Mouse (Mus musculus) forebrain, embryonic 15.5 days (tissue): Measurements from ENCODE around the gene Fetub. TPM values are rescaled to one million over a fixed set of nuclear protein-coding genes. Genes with fewer than 3 reads are reported as not detected.

ENCODE experiments used
- ATAC-seq: fragments of 200-750 bp; cut with Nextera tagmentation; replicated peaks from 2 replicates; pipeline ENCODE4 v1.8.0; 2017; ENCODE audit warnings: mild to moderate bottlenecking, moderate TSS enrichment, moderate library complexity
- H3K27ac ChIP-seq: fragments of 300-500 bp; sonication (generic); replicated peaks from 2 replicates; pipeline ENCODE4 v1.5.1; 2015; ENCODE audit warnings: mild to moderate bottlenecking, inconsistent platforms
- H3K27me3 ChIP-seq: fragments of 300-500 bp; sonication (generic); 2 replicates; pipeline ENCODE4 v1.6.1; 2015; ENCODE audit warnings: inconsistent platforms
- H3K36me3 ChIP-seq: fragments of 300-500 bp; sonication (generic); 2 replicates; pipeline ENCODE4 v1.6.1; 2015; ENCODE audit warnings: mild to moderate bottlenecking, inconsistent platforms
- H3K4me1 ChIP-seq: fragments of 300-500 bp; sonication (generic); 2 replicates; pipeline ENCODE4 v1.6.1; 2015; ENCODE audit warnings: inconsistent platforms
- H3K4me2 ChIP-seq: fragments of 300-500 bp; sonication (generic); replicated peaks from 2 replicates; pipeline ENCODE4 v1.6.1; 2015; ENCODE audit warnings: mild to moderate bottlenecking, inconsistent platforms
- H3K4me3 ChIP-seq: fragments of 300-500 bp; sonication (generic); 2 replicates; pipeline ENCODE4 v1.5.1; 2015; ENCODE audit warnings: mild to moderate bottlenecking, inconsistent platforms
- H3K9ac ChIP-seq: fragments of 300-500 bp; sonication (generic); replicated peaks from 2 replicates; pipeline ENCODE4 v1.6.1; 2015; ENCODE audit warnings: mild to moderate bottlenecking, inconsistent platforms
- H3K9me3 ChIP-seq: fragments of 300-500 bp; sonication (generic); 2 replicates; pipeline ENCODE4 v1.6.1; 2016; ENCODE audit warnings: inconsistent platforms
- WGBS: fragments of 180-500 bp; shearing (Covaris S2); methylation state at CpG from one replicate; pipeline ENCODE4 v1.1.7; 2015; ENCODE audit warnings: mixed read lengths; 5-methylcytosine and 5-hydroxymethylcytosine counted together
- polyA plus RNA-seq: library from polyadenylated mRNA; unstranded; fragments of >200 nt; fragmentation: Nextera tagmentation; extraction: Ambion mirVana; gene quantifications from 2 replicates; pipeline ENCODE4 v1.2.1, GENCODE M21; 2015

The Fetub gene
- polyA plus RNA-seq, 1 experiment from 2014 or later = not detected

DNA sequence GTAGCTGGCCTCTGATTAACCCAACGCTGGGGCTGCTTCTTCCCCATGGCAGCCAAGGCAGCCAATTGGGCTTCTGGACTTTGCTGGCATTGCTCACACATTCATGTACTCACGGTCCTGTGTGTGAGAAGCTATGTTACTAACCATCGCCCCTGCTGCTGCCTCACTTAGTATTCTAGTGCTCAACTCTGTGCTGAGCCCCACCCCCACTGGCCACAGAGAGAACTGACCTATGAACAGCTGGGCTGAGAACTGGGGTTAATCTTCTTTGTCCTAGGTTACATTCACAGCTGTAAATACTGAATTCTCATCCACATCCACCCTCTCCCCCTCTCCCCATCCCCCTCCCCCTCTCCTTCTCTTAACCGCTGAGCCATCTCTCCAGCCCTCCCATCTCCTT is 29.3 kb upstream of the Fetub start:
- WGBS = 65% methylated on average over 4 of the region's 4 CpGs

DNA sequence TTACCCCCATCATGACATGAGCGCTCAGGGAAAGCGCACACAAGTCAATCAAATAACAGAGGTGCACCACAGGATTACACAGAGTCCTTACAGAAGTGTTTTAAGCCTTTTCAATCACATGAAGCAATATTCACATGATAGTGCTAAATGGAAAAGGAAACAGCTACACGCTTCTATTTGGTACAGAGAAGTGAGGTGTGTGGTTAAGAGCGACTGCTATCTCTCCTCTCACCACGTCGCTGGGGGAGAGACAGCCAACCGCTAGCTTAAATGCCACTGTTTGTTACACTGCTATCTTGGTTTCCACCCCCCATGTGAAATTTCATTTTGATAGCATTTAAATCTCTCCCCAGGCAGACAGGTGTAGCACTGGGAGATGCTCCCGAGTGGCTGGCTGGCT is 28.4 kb upstream of the Fetub start:
- H3K4me3 ChIP-seq = no peak overlapping the region
- H3K27me3 ChIP-seq = no peaks in the 10 kb centered on the region
- H3K4me2 ChIP-seq = no peak overlapping the region
- ATAC-seq = no peak
- no peak overlapping the region for H3K27ac ChIP-seq
- H3K9me3 ChIP-seq = no peaks in the 10 kb centered on the region
- WGBS = 90% methylated on average over 8 of the region's 8 CpGs
- H3K9ac ChIP-seq = no peak overlapping the region
- H3K4me1 ChIP-seq = no peaks in the 10 kb centered on the region
- H3K36me3 ChIP-seq = no peaks in the 10 kb centered on the region

More for the DNA sequence above, 29.3 kb upstream of the Fetub start:
- no peak overlapping the region for H3K4me3 ChIP-seq
- no peak overlapping the region for H3K27ac ChIP-seq
- no peaks in the 10 kb centered on the region for H3K36me3 ChIP-seq
- no peak overlapping the region for H3K9ac ChIP-seq
- H3K4me1 ChIP-seq = no peaks in the 10 kb centered on the region
- H3K4me2 ChIP-seq = no peak overlapping the region
- H3K9me3 ChIP-seq = no peaks in the 10 kb centered on the region
- no peaks in the 10 kb centered on the region for H3K27me3 ChIP-seq
- ATAC-seq = no peak

DNA sequence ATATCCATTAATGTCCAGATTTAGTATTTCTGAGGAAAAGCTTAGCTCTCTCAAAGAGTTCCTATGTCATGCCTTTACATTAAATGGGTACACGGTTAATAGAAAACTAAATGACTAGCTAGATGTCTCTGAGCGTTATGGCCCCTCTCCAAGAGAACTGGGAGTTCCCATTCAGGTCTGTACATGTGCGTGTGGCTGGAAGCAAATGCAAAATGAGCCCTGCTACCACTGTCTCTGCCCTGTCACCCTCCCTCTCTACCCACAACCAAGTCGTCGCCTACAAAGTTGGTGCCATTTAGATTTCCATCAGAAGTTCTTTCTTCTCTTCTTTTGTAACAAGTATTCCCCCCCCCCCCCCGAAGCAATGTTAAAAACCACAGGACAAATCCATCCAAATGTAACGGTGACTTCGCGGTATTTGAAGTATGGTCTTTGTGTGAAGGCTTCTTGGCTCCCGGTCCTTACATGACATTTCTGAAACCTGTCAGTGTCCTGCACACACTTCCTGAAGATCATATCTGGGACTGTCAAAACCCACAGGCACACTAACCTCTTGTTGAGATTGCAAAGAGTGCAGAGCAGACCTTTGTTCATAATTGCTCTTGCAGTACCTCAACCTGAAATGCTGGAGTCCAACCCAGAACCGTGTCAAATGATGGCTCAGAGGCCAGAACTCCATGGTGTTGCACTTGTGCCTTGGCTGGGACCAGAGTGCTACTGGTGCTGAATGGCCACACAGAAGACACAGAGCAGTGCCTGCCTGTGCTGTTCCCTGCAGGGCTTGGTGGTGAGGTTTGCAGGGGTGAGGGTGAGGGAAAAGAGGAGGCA is 27.2 kb upstream of the Fetub start, which contains the start of gene Ahsg:
Gene Ahsg, plus strand, starts transcription at position 595 of the 828 bp plus-strand sequence.
- H3K9ac ChIP-seq = no peak within 1 kb of the TSS
- no peak within 1 kb of the TSS for H3K27ac ChIP-seq
- H3K4me2 ChIP-seq = no peak within 1 kb of the TSS
- no peak for ATAC-seq
- no peak within 1 kb of the TSS for H3K4me3 ChIP-seq
- H3K36me3 ChIP-seq = no peaks in the 10 kb centered on the region
- no peaks in the 10 kb centered on the region for H3K4me1 ChIP-seq
- no peaks in the 10 kb centered on the region for H3K9me3 ChIP-seq
- no peaks in the 10 kb centered on the region for H3K27me3 ChIP-seq
- 82% methylated on average over 11 of the region's 11 CpGs for WGBS

DNA sequence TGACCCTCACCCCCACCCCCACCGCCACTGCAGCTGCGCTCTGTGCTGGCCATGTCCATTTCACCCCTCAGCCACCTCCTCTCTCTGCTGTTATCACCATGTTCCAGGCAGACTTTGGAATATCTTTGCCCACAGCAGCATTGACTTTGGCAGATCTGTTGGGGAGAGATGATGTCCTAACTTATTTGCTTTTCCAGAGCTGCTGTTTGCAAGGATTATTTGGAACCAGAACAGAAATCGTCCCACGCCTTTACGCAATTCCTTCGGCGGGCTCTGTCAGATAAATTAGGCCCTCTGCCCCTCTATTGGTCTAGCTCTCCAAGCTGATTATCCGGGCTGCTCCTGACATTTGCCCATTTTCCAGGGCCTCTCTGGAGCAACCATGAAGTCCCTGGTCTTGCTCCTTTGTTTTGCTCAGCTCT is 26.4 kb upstream of the Fetub start:
- Histone ChIP-seq H3K4me2 (no peak overlapping the region), H3K27ac (no peak overlapping the region), H3K4me1 (no peaks in the 10 kb centered on the region), H3K36me3 (no peaks in the 10 kb centered on the region), H3K27me3 (no peaks in the 10 kb centered on the region), H3K9ac (no peak overlapping the region), H3K4me3 (no peak overlapping the region), H3K9me3 (no peaks in the 10 kb centered on the region)
- 92% methylated on average over 8 of the region's 8 CpGs for WGBS
- no peak for ATAC-seq

DNA sequence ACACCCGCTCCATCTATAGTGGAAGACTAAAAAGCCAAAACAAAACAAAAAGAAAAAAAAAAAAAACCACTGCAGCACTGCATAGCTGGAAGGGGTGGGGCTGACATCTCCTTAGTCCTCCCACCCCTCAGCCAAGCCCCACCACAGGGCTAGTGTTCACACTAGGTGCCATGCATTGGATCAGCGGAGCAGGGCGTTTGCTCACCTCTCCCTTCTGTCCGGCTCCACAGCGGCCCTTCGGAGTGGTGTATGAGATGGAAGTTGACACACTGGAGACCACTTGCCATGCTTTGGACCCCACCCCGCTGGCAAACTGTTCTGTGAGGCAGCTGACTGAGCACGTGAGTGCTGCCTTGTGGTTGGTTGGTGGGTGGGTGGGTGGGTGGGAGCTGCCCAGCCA is 24.0 kb upstream of the Fetub start:
- H3K9me3 ChIP-seq = no peaks in the 10 kb centered on the region
- H3K4me2 ChIP-seq = no peak overlapping the region
- 74% methylated on average over 8 of the region's 8 CpGs for WGBS
- no peak overlapping the region for H3K27ac ChIP-seq
- no peaks in the 10 kb centered on the region for H3K4me1 ChIP-seq
- no peaks in the 10 kb centered on the region for H3K36me3 ChIP-seq
- no peak for ATAC-seq
- no peak overlapping the region for H3K4me3 ChIP-seq
- H3K9ac ChIP-seq = no peak overlapping the region
- H3K27me3 ChIP-seq = no peaks in the 10 kb centered on the region

DNA sequence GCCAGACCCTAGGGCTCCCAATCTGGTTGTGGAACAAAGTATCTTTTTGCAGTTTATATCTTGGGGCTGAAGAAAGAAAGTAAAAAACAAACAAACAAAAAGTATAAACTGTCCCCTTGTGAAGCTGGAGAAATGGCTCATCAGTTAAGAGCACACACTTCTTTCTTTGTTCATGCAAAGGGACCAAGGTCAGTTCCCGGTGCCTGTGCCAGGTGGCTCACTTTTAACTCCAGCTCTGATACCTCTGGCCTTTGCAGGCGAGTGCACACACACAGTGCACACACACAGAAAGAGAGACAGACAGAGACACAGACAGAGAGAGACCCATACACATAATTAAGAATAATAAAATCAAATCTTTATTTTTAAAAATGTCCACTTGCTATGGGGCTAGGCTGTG is 21.5 kb upstream of the Fetub start:
- no peak overlapping the region for H3K9ac ChIP-seq
- H3K4me1 ChIP-seq = no peaks in the 10 kb centered on the region
- no peaks in the 10 kb centered on the region for H3K27me3 ChIP-seq
- WGBS = 79% methylated on average over 2 of the region's 2 CpGs
- no peak for ATAC-seq
- H3K4me2 ChIP-seq = no peak overlapping the region
- no peaks in the 10 kb centered on the region for H3K9me3 ChIP-seq
- no peak overlapping the region for H3K4me3 ChIP-seq
- no peaks in the 10 kb centered on the region for H3K36me3 ChIP-seq
- H3K27ac ChIP-seq = no peak overlapping the region

DNA sequence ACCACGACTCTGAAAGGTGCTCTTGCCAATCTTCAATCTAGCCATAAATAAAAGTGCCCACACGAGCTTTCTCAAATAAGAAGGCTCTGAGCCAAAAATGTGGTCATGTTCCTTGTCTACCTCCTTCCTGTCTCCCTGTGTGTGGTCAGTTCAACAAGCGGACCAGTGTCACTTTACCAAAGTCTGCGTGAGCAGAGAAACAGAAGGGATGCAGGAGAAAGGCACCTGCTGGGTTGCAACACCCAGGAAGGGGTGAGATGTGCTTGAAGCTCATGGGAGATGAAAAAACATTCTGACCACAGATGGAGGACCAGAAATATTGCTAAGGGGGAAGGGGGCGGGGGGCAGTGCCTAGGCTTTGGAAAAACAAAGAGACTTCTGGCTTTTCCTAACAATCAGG is 18.8 kb upstream of the Fetub start:
- ATAC-seq = no peak
- 53% methylated on average over 5 of the region's 5 CpGs for WGBS
- Histone ChIP-seq H3K4me1 (no peaks in the 10 kb centered on the region), H3K4me2 (no peak overlapping the region), H3K27ac (no peak overlapping the region), H3K27me3 (no peaks in the 10 kb centered on the region), H3K36me3 (no peaks in the 10 kb centered on the region), H3K9me3 (no peaks in the 10 kb centered on the region), H3K9ac (no peak overlapping the region), H3K4me3 (no peak overlapping the region)

DNA sequence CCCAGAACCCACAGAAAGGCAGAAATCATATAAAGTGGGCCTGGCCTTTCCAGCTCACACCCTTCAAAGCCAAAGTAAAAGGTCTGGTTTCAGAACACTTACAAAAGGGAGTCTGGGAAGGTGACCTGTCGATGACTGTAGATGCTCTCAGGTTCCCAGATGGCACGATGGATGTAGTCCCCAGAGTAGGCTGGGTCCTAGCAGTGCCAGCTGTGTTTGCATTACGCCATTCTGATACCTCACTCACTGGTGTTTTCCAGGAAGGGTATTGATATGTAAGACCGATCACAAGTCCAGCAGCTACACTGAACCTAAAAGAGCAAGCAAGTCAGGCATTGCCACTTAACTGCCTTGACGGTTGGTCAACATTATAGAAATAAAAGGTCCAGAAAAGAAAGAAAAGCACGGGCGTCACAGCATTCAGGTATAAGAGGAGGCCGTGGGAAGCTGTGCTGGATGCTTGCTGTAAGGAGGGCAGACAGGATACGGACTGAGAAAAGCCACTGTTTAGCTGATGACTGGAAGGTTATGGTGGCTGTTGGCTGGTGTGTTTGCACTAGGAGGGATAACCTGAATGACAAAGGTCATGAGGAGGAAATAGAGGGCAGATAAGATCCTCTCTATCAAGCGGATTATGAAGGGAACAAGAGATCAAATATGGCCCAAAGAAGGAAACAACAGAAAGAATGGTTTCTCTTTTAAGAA is 18.1 kb upstream of the Fetub start:
- no peaks in the 10 kb centered on the region for H3K27me3 ChIP-seq
- no peaks in the 10 kb centered on the region for H3K36me3 ChIP-seq
- no peak overlapping the region for H3K27ac ChIP-seq
- no peaks in the 10 kb centered on the region for H3K4me1 ChIP-seq
- 84% methylated on average over 10 of the region's 10 CpGs for WGBS
- no peak overlapping the region for H3K4me3 ChIP-seq
- ATAC-seq = no peak
- H3K9me3 ChIP-seq = no peaks in the 10 kb centered on the region
- H3K9ac ChIP-seq = no peak overlapping the region
- H3K4me2 ChIP-seq = no peak overlapping the region

DNA sequence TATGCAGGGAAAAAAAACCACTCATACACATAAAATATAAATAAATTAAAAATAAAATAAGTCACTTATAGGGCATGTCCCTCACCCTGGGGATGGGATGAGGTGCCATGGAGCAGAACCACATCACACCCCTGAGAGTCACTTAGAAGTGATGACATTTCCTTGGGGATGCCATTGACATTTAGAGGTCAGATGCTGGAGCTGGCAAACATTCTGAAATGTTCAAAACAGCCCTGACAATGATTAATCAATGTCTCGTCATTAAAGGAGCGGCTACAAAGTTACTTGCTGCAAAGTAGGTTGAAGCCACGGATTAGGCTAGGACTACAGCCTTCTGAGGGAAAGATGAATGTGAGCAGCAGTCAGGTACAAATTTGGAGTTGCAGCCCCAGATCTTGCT is 16.8 kb upstream of the Fetub start:
- no peaks in the 10 kb centered on the region for H3K9me3 ChIP-seq
- H3K27me3 ChIP-seq = no peaks in the 10 kb centered on the region
- H3K36me3 ChIP-seq = no peaks in the 10 kb centered on the region
- no peaks in the 10 kb centered on the region for H3K4me1 ChIP-seq
- H3K4me3 ChIP-seq = no peak overlapping the region
- no peak for ATAC-seq
- no peak overlapping the region for H3K4me2 ChIP-seq
- 90% methylated on average over 3 of the region's 3 CpGs for WGBS
- no peak overlapping the region for H3K27ac ChIP-seq
- H3K9ac ChIP-seq = no peak overlapping the region

DNA sequence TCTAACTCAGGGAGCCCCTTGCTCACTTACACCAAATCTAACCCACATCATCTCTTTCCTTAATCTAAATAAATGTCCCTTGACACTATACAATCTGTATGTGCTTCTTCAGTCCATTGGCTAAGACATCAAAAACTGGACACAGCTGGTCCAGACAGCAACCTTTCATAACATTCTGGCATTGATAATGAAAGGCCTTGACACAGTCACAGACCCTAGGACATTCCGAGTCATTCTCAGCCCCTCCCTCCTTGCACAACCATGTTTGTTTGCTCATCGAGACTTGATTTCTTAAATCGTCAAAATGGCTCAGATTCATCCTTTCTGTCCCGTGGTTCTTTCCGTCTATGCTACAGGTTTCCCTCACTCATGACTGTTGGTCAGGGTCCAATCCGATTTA is 8.8 kb upstream of the Fetub start:
- Histone ChIP-seq H3K27ac (no peak overlapping the region), H3K9me3 (no peaks in the 10 kb centered on the region), H3K4me3 (no peak overlapping the region), H3K4me2 (no peak overlapping the region), H3K36me3 (no peaks in the 10 kb centered on the region), H3K4me1 (no peaks in the 10 kb centered on the region), H3K27me3 (no peaks in the 10 kb centered on the region), H3K9ac (no peak overlapping the region)
- ATAC-seq = no peak
- WGBS = 92% methylated on average over 6 of the region's 6 CpGs

DNA sequence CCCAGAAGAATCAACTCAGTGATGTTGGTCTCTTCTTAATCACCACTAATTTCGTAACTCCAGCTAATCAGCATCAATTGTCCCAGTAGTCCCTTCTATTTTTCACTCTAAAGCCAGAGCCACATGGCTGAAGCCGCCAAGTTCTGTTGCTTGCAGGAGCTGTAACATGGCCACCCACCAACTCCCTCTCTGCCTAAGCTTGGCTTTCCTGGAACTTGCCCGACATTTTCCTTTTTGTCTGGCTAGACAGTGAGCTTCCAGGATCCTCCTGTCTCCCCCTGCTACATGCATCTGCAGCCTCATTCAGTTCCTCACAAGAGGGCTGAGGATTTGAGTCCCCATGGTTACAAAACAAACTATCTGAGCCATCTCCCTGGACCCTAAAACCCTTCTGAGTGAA is 6.1 kb upstream of the Fetub start:
- Histone ChIP-seq H3K27ac (no peak overlapping the region), H3K4me3 (no peak overlapping the region), H3K4me1 (no peaks in the 10 kb centered on the region), H3K36me3 (no peaks in the 10 kb centered on the region), H3K27me3 (no peaks in the 10 kb centered on the region), H3K4me2 (no peak overlapping the region), H3K9ac (no peak overlapping the region), H3K9me3 (no peaks in the 10 kb centered on the region)
- no peak for ATAC-seq
- WGBS = 83% methylated on average over 3 of the region's 3 CpGs

DNA sequence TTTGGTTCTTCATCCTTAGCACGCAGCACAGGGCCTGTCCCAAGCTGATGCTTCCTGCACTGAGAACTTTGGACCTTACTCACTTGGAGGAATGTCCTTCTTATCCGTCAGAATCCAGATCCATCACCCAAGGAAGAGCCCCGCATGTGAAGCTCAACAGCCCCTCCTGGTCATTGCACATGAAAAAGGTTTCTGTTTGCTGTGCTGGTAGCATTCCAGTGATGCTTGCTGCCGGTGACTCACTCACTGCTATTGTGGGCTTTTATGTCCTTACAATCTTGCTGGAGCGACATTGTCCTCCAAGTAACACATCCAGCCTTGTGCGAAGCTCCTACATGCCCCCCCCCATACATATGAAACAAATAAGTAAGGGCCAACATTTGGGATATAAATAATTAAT is 5.2 kb upstream of the Fetub start:
- H3K9me3 ChIP-seq = no peaks in the 10 kb centered on the region
- ATAC-seq = no peak
- H3K27ac ChIP-seq = no peak overlapping the region
- 89% methylated on average over 6 of the region's 6 CpGs for WGBS
- no peaks in the 10 kb centered on the region for H3K4me1 ChIP-seq
- H3K4me3 ChIP-seq = no peak overlapping the region
- no peak overlapping the region for H3K9ac ChIP-seq
- no peaks in the 10 kb centered on the region for H3K27me3 ChIP-seq
- no peaks in the 10 kb centered on the region for H3K36me3 ChIP-seq
- no peak overlapping the region for H3K4me2 ChIP-seq
